Mouse (Mus musculus) cerebellum, adult (tissue): ENCODE data around the gene Tor1a.
"Not testable (repeated sequence)": the region's sequence is repeated elsewhere in the genome, so short reads cannot be mapped to it uniquely, and the experiment has no call there.

ENCODE experiments used
- ATAC-seq: cut with Nextera tagmentation; 2 replicates; pipeline ENCODE4 v1.9.2; 2017; ENCODE audit warnings: mild to moderate bottlenecking, moderate library complexity, mixed read lengths; ENCODE audit not compliant: insufficient number of reproducible peaks, low FRiP score, low TSS enrichment

The Tor1a gene

DNA sequence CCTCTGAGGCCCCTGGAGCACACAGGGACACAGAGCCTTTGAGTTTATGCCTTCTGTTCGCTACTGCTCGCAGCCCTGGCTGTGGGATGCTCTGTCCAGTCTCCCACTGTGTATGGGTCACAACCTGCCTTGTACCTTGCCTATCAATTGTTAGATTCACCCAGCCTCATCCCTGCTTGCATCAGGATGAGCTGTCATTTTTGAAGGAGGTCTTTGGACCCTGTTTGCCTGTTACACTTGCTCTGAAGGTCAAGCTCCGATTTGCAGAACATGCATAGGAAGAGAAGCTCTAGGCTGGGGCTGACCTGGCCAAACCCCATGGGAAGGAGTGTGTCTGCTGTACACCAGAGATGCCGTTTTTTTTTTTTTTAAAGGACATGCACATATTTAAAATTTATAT lies 10.2 kb downstream of the Tor1a start:
- ATAC-seq = no peak

- ATAC-seq = no peak
These were observed 12.9 kb downstream of the Tor1a start for GRCm38 (mm10) chr2:30954797-30955196.

DNA sequence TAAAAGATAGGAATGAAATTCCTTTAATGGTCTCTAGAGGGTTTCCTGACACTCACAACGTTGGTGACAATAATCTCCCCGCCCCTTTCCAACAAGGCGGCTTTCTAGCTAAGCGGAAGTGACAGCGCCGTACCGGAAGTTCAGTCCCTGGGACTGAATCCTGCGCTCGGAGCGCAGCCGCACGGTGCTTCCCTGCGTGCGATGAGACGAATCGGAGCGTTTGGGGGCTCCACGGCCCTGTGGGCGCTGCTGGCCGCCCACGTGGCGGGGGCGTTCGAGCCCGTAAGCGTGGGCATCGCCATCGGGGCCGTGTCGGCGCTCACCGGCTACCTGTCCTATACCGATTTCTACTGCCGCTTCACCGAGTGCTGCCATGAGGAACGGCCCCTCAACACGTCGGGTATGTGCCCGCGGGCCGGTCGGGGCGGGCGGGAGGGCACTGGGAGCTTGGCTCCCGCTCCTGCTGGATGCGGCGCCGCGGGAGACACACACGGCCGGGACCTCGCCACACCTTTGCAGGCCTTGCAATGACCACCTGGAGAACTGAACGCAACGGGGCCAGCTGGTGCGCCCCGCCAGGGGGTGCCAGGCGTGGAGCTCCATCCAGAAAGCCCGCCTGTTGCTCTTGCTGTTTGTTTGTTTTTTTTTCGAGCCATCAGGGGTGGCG lies 14.8 kb downstream of the Tor1a start, which contains the start of gene Tor1b:
Gene Tor1b (plus strand): TSS at position 136 of the 667 bp plus-strand sequence.
- ATAC-seq = peak; percentile 94

GRCm38 (mm10) chr2:30952457-30952823 lies 15.3 kb downstream of the Tor1a start:
- ATAC-seq = no peak

- ATAC-seq = peak; percentile 49; the same call in 1 of the 2 replicates
These were observed 25.1 kb downstream of the Tor1a start for GRCm38 (mm10) chr2:30942603-30943011.

- not testable (repeated sequence) for ATAC-seq
These were observed 25.6 kb downstream of the Tor1a start for GRCm38 (mm10) chr2:30942116-30942515.

DNA sequence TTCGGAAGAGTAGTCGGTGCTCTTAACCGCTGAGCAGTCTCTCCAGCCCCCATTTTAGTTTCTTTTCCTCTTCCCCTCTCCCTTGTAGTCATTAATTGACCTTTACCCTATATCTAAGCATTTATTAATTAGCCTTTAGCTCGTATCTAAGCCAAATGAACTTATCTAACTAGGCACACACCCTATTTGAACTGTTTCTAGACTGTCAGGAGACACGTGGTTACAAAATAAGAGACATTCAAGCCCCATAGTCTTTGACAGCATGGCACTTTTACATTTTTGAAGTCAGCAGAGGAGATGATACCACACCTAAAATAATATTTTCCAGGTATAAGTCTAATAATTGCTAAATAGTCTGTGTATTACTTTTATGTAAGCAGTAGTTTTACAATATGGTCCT lies 26.1 kb downstream of the Tor1a start:
- ATAC-seq = no peak

DNA sequence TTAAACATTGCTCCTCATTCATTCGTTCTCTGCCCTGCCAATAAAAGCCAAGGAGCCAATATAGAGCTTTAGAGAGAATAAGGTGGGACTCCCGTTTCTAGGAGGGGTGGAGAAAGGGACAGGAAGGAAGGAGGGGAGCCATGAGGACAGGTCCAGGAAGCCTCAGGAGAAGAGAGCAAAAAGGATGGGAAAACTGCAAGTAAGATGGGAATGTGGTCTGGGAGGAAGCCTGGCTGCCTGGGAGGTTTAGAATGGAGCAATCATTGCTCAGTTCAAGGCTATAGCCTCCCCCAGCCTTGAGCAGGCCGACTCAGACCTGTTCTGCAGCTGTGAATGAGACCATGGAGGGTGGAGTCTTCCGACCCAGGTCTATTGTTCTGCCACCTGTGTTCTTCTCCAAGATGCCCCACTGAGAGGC lies 29.1 kb downstream of the Tor1a start:
- no peak for ATAC-seq

DNA sequence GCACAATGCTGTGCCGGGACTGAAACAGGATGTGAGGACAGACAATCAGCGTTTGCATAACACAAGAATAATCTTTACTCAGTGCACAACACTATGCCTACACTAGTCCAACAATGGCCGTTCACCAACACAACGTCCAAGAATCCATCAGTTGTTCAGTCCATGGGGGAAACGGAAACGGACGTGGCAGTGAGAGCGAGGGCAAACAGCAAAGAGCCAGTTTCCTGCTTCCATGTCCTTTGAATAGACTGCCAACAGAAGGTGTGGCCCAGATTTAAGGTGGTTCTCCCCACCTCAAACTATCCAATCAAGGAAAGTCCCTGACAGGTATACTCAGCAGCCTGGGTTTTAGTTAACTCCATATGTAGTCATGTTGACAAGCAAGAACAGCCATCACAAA lies 30.0 kb downstream of the Tor1a start:
- no peak for ATAC-seq

DNA sequence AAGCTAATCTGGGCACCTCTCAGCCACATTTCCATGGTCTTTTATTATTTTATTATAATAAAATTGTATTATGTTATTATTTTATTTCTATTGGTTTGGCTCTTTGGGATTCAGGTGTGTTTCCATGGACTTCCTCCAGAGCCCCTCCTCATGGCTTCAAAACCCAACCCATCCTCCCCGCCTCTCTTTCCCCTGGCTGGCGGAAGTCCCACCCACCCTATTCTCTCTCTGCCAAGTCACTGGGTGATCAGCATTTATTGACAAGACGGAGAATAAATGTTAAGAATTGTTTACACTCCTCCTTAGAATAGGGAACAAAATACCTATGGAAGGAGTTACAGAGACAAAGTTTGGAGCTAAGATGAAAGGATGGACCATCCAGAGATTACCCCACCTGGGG lies 30.9 kb downstream of the Tor1a start:
- ATAC-seq = no peak

DNA sequence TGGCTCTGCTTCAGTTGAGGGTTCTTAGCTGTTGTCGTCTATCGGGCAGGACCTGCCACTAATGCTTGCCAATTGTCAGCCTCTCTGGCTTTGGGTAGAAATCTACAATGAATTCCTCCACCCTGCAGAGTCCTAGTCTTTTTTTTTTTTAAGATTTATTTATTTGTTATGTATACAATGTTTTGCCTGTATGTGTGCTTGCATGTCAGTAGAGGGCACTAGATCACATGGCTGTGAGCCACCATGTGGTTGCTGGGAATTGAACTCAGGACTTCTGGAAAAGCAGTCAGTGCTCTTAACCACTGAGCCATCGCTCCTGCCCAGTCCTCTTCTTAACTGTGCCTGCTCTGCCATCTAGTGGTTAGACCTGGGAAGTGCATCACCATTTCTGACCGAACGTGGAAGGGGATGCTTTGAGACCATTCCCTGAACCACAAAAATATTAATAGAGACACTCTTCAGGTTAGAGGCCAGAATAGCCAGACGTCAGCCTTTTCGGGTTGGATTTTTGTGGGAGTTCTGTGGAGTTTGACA lies 33.7 kb downstream of the Tor1a start:
- no peak for ATAC-seq

- ATAC-seq = no peak
These were observed 34.7 kb downstream of the Tor1a start for GRCm38 (mm10) chr2:30933032-30933431.

GRCm38 (mm10) chr2:30931922-30932321 lies 35.8 kb downstream of the Tor1a start:
- ATAC-seq = no peak

- ATAC-seq = not testable (repeated sequence)
These were observed 36.9 kb downstream of the Tor1a start for GRCm38 (mm10) chr2:30930846-30931245.

DNA sequence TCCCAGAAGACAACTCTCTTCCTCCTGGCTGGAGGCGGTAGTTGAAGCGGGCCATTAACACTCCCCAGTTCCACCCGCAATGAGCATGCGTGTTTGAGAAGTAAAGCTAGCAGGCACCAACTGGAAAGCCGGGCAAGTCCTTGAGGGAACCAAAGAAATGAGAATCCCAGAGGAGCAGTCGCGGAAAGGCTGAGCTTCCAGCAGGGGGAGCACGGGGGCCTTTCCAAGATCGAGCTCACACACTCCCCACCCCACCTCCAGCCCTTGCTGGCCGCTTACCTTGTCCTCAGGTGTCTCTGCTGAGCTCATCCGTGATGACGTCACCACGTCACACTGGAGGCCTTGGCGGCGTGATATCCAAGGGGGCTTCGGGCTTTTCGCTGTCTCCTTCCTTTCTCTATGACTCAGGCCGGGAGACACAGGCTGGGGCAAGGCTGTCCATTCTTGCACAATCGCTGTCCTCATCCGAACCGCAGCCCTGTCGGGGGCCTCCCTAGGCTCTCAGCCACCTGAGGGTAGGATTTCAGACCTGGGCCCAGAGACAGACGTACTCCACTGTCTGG lies 38.2 kb downstream of the Tor1a start, which contains the start of gene Ptges:
Gene Ptges (minus strand): TSS at position 381 of the 563 bp plus-strand sequence.
- peak; percentile 65; the same call in 1 of the 2 replicates for ATAC-seq

GRCm38 (mm10) chr2:30928893-30929482 lies 38.7 kb downstream of the Tor1a start:
- ATAC-seq = no peak

DNA sequence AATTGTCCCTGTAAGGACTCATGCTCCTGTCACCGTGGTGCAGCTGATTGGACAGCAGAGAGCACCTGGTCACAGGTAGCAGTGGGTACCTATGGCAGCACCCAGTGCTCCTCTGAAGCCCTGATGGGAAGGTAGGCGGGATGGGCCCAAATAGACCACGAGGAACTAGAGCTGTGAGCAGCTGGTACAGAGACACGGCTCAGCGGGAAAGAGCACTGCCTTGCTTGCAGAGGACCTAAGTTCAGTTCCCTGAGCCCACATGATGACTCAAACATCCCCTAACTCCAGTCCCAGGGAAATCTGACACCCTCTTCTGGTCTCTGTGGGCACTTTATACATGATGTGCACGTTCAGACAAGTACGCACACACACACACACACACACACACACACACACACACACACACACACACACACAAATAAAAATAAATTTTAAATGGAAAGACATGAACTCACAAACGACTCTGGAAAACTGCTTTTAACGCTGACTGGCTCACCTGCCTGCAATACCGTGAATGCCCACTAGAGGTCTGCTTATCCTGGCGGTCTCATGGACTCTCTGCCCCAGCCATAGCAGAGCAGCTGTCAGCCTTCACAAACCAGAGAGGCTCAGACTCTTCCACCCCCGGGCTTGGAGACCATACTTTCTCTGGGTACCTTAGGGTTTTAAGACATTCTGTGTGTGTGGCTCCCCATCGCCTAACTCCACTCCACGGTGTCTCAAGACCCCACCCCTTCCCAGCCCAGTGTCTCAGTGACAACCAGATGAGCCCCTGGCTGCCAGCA lies 39.7 kb downstream of the Tor1a start:
- no peak for ATAC-seq

DNA sequence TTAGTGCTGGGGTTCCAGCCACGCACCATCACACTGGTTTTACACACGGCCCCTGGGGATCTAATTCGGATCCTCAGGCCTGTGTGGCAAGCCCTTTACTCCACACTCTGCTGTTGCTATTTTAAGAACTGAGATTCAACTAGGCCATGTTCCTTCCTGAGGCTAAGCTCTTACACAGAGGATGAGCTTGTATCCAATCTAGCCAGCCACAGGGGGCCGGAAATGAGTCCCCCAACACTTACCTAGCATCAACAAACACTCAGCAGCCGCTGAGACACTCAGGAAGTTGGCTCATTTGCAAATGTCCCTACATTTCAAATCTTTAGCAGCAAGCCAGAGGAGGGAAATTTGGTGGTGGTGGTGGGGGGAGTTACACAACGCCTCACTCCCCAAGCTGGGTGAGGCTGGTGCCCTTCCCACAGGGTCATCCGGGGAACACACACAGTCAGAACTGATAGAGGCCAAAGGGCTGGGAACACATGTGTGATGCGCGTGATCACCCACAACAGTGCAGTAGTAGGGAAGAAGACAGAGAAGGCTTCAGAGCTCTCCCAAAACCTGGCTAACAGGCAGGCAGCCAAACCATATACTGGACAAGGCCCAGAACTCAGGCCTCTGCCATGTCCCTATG lies 40.5 kb downstream of the Tor1a start:
- no peak for ATAC-seq

- ATAC-seq = no peak
These were observed 41.4 kb downstream of the Tor1a start for GRCm38 (mm10) chr2:30926381-30926780.

GRCm38 (mm10) chr2:30925181-30925580 lies 42.6 kb downstream of the Tor1a start:
- no peak for ATAC-seq
